Mouse (Mus musculus): Measurements from ENCODE around the gene Prkaca. TPM values are rescaled to one million over a fixed set of nuclear protein-coding genes. Genes with fewer than 3 reads are reported as not detected.

Prkaca gene
- polyA plus RNA-seq, 1 experiment from 2014 or later: 157 TPM

DNA sequence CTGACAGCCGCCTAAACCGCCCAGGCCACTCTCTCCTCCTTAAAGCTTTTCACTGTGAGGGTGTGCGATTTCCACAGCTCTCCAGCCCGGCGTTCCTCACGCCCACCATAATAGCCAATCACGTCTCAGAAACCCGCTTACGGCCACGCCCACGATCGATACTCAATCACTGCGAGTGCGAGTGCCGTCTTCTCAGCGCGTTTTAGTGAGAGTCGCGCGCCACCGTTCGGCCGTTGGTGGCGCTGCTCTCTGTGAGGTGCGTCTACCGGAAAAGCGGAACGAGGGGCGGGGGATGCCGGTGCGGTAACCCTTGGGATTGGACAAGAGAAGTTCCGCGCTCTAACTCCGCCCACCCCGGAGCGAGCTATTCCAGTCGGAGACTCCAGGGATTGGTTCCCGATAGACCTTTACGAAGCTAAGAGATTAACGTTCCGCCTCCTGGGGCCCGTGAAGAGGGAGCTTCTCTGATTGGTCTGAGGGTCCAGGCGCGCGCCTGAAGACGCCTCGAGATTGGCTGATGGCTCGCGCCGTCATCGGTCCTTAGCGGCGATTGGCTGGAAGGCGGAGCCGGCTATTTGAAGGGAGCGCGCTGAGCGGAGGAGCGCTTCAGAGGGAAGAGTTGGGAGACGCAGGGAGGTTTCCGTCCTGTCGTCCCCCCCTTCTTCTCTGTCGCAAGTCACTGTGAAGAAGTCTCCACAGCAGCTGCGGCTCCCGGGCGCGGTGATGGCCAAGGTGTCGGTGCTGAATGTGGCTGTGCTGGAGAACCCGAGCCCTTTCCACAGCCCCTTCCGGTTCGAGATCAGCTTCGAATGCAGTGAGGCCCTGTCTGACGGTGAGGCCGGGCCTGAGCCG lies 17.5 kb upstream of the Prkaca start, which contains the start of the genes Gm10644 and Asf1b:
TSS of gene Gm10644 (minus strand) at position 100 of the 852 bp plus-strand sequence.
TSS of gene Asf1b (plus strand) at position 402 of the 852 bp plus-strand sequence.
- Histone ChIP-seq H3K36me3 (no peaks in the 10 kb centered on the region), H3K27me3 (ENCODE audit: insufficient read depth, poor library complexity, severe bottlenecking) (no peaks in the 10 kb centered on the region), H3K4me1 (peaks cover 20% of the 10 kb centered on the region), H3K9me3 (no peaks in the 10 kb centered on the region), H3K27ac (peak within 1 kb of the TSS; percentile 86), H3K4me3 (peak within 1 kb of the TSS; percentile 82)
- under 1% methylated on average over 75 of the region's 75 CpGs for WGBS
- peak; percentile 99 for DNase-seq (ENCODE audit: low spot score)

DNA sequence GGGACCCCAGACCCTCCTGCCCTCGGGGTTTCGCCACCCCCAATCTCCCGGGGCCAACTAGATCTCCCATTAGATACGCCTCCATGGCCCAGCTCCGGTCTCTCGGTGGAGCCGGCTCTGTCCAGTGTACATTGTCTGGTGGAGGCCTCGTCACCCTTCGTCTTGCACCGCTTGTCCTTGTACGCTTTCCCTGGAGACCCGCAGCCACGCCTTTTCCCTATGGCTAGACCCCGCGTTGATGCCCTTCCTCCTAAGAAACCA lies 16.9 kb upstream of the Prkaca start:
- WGBS: 3% methylated on average over 15 of the region's 15 CpGs
- Histone ChIP-seq H3K4me3 (peak overlapping the region; percentile 82), H3K27ac (peak overlapping the region; percentile 86), H3K27me3 (ENCODE audit: insufficient read depth, poor library complexity, severe bottlenecking) (no peaks in the 10 kb centered on the region), H3K9me3 (no peaks in the 10 kb centered on the region), H3K4me1 (peaks cover 20% of the 10 kb centered on the region), H3K36me3 (no peaks in the 10 kb centered on the region)
- no peak for DNase-seq (ENCODE audit: low spot score)

DNA sequence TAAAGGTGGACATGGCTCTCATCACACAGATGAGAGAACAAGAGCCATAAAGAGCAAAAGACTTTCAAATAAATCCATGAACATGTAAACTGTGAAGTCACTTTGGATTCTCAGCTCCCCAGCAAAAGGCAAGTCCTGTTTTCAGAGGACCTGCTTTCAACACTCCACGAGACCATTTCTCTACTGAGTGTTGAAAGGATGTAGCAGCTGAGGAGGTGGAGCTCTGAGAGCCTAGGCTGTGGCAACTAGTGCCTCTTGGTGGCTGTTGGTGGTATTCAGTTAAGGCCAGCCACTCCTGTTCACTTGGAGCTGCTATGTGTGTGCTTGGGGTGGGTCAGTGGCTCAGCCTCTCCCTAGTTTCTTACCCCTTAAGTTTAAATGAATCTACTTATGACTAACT lies 16.0 kb upstream of the Prkaca start:
- no peaks in the 10 kb centered on the region for H3K9me3 ChIP-seq
- H3K4me3 ChIP-seq: peak overlapping the region; percentile 82
- no peak for DNase-seq (ENCODE audit: low spot score)
- H3K27ac ChIP-seq: no peak overlapping the region
- no peaks in the 10 kb centered on the region for H3K36me3 ChIP-seq
- peaks cover 20% of the 10 kb centered on the region for H3K4me1 ChIP-seq
- no peaks in the 10 kb centered on the region for H3K27me3 ChIP-seq (ENCODE audit: insufficient read depth, poor library complexity, severe bottlenecking)
- 17% methylated on average over 1 of the region's 1 CpGs for WGBS

DNA sequence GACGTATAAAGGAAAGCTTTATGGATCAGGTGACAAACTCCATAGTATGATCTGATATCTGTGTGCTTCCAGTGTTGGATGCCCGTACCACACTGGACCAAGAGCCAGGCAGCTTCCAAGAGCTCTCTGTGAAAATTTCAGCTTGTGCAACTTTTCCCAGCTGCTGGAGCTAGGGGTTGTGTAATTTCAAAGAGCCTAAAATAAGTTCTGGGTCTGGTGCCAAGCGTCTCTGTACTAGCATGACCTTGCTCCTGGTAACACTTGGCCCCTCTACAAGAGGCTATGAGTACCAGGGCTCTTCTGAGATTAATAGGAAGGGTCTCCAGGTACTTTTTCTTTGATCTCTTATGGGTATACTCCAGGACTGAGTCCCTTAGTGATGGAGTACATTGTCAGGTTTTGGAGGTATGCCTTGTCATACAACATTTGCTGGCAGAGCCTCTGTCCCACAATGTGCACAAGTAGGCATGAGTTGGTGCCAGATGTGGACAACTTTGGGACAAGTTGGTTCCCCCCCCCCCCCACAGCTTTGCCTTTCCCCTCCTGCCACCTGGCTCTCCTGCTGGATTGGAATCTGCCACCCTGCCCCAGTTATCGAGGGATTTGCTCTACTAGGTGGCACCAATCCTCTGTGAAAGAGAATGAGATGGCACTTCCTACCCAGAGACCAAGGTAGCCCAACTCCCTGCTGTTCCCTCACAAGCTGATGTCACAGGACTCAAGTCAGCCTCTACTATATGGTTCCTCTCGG lies 8.6 kb upstream of the Prkaca start:
- H3K36me3 ChIP-seq: peaks cover 45% of the 10 kb centered on the region
- no peaks in the 10 kb centered on the region for H3K9me3 ChIP-seq
- no peaks in the 10 kb centered on the region for H3K4me1 ChIP-seq
- no peak overlapping the region for H3K27ac ChIP-seq
- DNase-seq (ENCODE audit: low spot score): no peak
- H3K4me3 ChIP-seq: no peak overlapping the region
- H3K27me3 ChIP-seq (ENCODE audit: insufficient read depth, poor library complexity, severe bottlenecking): no peaks in the 10 kb centered on the region
- 87% methylated on average over 5 of the region's 5 CpGs for WGBS

DNA sequence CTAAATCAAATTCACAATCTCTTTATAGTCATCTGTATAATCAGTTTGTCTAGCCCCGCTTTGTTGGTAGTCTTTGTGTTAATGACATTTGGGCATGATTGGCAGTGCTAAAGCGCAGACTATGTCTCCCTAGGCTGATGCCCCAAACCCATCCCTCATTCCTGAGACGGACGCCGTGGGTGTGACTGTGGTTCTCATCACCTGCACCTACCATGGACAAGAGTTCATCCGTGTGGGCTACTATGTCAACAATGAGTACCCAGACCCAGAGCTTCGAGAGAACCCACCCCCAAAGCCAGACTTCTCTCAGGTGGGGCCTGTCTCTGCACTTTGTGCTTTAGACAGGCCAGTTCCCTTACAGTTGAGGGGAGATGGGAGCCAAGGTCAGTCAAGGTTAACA lies 5.1 kb upstream of the Prkaca start:
- peaks cover 11% of the 10 kb centered on the region for H3K4me1 ChIP-seq
- no peak for DNase-seq (ENCODE audit: low spot score)
- 91% methylated on average over 7 of the region's 7 CpGs for WGBS
- H3K9me3 ChIP-seq: no peaks in the 10 kb centered on the region
- peaks cover 55% of the 10 kb centered on the region for H3K36me3 ChIP-seq
- no peaks in the 10 kb centered on the region for H3K27me3 ChIP-seq (ENCODE audit: insufficient read depth, poor library complexity, severe bottlenecking)
- H3K27ac ChIP-seq: no peak overlapping the region
- H3K4me3 ChIP-seq: no peak overlapping the region

DNA sequence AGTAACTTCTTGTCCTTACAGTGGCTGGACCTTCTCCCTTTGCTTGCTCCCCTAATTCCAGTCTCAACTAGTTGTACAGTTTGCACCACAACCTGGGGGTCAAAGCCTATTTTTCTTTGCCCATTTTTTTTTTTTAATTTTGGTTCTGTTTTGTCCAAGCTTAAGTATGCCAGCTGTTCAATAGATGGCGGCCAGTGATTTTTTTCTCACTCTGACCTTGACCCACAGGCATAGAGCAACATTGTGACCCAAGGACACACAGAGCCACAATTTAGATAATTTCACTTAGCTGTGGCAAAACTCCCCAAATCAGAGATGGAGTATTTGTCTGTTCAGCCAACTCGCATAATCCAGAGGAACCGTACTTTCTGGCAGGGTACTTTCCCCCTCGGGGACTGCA lies 1.7 kb upstream of the Prkaca start:
- no peak for DNase-seq (ENCODE audit: low spot score)
- 89% methylated on average over 4 of the region's 4 CpGs for WGBS
- Histone ChIP-seq H3K4me3 (no peak overlapping the region), H3K27ac (no peak overlapping the region), H3K36me3 (peaks cover 37% of the 10 kb centered on the region), H3K27me3 (ENCODE audit: insufficient read depth, poor library complexity, severe bottlenecking) (no peaks in the 10 kb centered on the region), H3K4me1 (peaks cover 29% of the 10 kb centered on the region), H3K9me3 (no peaks in the 10 kb centered on the region)

DNA sequence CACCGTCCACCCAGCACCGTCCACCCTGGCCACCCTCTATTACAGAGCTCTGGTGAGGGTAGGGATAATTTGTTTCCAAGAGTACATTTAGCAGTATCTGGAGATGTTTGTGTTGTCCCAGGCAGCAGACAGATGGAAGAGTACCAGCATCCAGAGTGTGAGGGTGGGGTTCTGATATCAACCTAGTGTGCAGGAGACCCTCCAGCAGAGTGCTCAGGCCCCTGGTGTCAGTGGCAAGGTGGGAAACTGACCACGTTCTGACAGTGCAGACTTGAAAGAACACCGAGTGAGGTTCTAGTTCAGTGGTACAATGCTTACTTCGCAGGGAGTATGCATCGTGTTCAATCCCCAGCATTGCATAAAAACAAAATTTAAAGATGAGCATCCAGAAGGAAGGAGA lies 1.1 kb upstream of the Prkaca start:
- peaks cover 34% of the 10 kb centered on the region for H3K4me1 ChIP-seq
- H3K9me3 ChIP-seq: no peaks in the 10 kb centered on the region
- no peak for DNase-seq (ENCODE audit: low spot score)
- peak overlapping the region; percentile 94 for H3K4me3 ChIP-seq
- WGBS: 71% methylated on average over 6 of the region's 6 CpGs
- peak overlapping the region; percentile 94; the same call in 1 of the 2 replicates for H3K27ac ChIP-seq
- H3K27me3 ChIP-seq (ENCODE audit: insufficient read depth, poor library complexity, severe bottlenecking): no peaks in the 10 kb centered on the region
- peaks cover 34% of the 10 kb centered on the region for H3K36me3 ChIP-seq

DNA sequence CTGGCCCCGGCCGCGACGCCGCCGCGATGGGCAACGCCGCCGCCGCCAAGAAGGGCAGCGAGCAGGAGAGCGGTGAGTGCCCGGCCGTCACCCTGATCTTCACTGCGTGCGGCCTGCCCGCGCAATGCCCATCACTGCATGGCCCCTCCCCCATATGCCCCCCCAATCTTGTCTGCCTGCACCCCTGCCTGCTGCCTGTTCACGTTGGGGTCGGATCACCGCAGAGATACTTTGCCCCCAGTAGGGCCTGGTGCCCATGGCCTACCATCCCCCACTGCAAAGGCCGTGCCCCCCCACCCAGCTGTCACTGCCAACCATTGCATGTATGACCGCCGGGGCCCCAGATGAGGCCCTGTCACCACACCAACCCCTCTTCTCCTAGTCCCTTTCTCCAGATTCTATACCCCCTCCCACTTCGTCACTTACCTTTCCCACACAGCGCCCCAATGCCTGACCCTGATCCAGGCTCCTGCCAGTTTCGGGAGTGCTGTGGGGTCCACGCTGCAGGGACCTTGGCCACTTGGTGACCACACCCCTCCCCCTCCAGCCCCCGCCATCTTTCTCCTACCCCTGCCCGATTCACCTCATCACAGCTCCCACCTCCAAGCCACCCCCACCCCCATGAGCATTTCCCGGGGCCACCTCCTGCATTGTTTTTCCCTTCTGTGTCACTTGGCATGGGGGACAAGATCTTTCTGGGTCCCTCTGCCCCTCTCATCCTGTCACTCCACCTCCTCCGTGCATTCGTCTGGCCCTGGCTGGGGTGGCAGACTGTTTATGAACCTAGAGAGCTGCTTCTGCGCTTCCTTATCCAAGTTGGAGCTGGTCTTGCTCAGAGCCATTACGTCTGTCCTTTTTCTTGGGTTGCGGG lies 603 bp downstream of the Prkaca start:
- Histone ChIP-seq H3K27me3 (ENCODE audit: insufficient read depth, poor library complexity, severe bottlenecking) (no peaks in the 10 kb centered on the region), H3K27ac (peak overlapping the region; percentile 94), H3K9me3 (no peaks in the 10 kb centered on the region), H3K36me3 (peaks cover 20% of the 10 kb centered on the region), H3K4me1 (peaks cover 51% of the 10 kb centered on the region), H3K4me3 (peak overlapping the region; percentile 94)
- DNase-seq (ENCODE audit: low spot score): no peak
- 2% methylated on average over 36 of the region's 37 CpGs for WGBS

DNA sequence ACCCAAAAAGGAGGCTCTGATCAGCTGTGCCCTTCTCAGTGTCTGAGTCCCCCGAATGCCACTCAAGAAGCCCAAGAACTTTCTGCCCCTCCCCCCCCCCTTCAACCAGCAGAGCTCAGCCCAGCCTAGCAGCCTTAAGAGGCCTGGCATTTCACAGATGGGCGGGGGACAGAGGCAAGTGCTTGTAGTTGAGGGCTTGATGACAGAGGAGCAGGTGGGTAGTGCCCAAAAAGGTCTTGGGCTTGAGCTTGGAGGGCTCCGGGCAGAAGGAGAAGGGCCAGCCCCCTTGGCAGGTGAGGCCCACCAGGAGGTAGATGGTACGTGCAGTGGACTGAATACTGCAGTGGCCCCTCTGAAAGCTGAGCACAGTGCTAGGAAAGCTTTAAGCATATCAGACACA lies 1.7 kb downstream of the Prkaca start:
- no peak for DNase-seq (ENCODE audit: low spot score)
- H3K4me1 ChIP-seq: peaks cover 61% of the 10 kb centered on the region
- H3K27ac ChIP-seq: peak overlapping the region; percentile 23; the same call in 1 of the 2 replicates
- no peaks in the 10 kb centered on the region for H3K27me3 ChIP-seq (ENCODE audit: insufficient read depth, poor library complexity, severe bottlenecking)
- H3K9me3 ChIP-seq: no peaks in the 10 kb centered on the region
- peak overlapping the region; percentile 94 for H3K4me3 ChIP-seq
- peaks cover 17% of the 10 kb centered on the region for H3K36me3 ChIP-seq
- WGBS: 59% methylated on average over 4 of the region's 4 CpGs

DNA sequence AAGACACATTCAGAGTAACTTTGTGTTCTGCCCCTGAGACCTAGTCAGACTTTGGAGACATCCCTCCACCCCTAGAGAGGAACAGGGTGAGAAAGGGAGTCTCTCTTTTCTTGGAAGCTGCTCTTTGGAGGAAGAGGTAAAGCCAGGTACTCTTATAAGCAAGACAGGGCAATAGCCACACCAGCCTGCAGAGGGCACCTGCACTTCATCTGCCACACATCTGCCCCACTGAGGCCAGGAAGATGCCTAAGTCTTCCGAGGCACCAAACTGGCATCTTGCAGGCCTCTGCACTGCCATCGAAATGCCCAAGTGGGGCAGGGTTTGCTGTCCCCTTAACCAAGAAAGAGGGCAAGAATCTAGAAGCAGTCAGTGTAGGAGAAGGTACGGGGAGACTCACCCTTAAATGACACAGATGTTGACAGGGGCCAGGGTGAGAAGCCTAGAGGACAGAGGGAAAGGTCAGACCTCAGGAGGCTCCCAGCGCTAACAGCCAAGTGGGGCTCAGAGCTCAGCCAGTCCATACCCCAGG lies 3.4 kb downstream of the Prkaca start:
- H3K27ac ChIP-seq: no peak overlapping the region
- H3K36me3 ChIP-seq: peaks cover 27% of the 10 kb centered on the region
- no peaks in the 10 kb centered on the region for H3K27me3 ChIP-seq (ENCODE audit: insufficient read depth, poor library complexity, severe bottlenecking)
- DNase-seq (ENCODE audit: low spot score): no peak
- 84% methylated on average over 4 of the region's 4 CpGs for WGBS
- H3K4me3 ChIP-seq: no peak overlapping the region
- no peaks in the 10 kb centered on the region for H3K9me3 ChIP-seq
- H3K4me1 ChIP-seq: peaks cover 75% of the 10 kb centered on the region

DNA sequence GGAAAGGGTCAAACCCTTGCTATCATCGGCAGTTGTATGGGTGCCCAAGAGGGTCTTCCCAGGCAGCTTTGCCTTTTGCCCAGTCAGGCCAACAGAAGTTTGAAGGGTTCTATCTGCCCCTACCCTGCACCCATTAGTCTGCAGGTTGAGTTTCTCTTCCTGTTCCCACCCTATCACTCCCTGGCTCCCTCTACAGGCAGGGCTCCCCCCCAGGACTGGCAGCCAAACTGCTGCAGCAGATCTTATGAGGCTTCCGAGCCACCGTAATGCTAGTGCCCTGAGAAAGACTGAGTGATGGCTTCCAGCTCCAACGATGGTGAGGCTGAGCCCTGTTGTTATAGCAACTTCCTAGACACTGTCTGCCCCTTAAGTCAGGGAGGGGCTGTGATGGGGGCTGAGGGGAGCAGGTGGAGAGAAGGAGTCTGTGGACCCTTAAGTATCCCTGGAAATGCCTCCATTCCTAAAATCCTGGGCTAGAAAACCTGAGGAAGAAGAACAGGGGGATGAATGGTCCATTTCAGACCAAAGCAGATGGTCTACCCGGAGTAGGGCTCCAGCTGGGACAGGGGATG lies 4.1 kb downstream of the Prkaca start:
- Histone ChIP-seq H3K27ac (peak overlapping the region; percentile 39; the same call in 1 of the 2 replicates), H3K36me3 (peaks cover 34% of the 10 kb centered on the region), H3K4me1 (peaks cover 69% of the 10 kb centered on the region), H3K4me3 (peak overlapping the region; percentile 20; the same call in 1 of the 2 replicates), H3K9me3 (no peaks in the 10 kb centered on the region), H3K27me3 (ENCODE audit: insufficient read depth, poor library complexity, severe bottlenecking) (no peaks in the 10 kb centered on the region)
- 85% methylated on average over 5 of the region's 5 CpGs for WGBS
- DNase-seq (ENCODE audit: low spot score): no peak

DNA sequence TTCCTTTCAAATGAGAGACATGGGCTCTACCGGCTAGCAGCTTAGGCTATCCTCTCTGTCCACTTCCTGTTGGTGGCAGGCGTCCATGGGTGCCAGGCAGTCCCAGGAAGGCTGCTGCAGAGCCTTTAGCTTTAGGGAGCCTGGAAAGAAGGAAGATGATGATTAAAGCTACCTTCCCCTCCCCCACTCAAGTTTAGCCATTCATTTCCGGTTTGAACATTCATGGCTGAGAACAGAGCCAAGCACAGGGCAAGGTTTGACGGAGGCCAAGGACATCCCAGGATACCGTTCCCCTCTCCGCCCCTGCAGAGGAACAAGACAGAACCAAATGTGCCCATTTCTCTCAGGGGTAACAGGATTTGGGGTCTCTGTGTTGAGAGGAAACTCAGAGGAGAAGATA lies 4.9 kb downstream of the Prkaca start:
- peak overlapping the region; percentile 20 for H3K4me3 ChIP-seq
- H3K4me1 ChIP-seq: peaks cover 64% of the 10 kb centered on the region
- no peaks in the 10 kb centered on the region for H3K9me3 ChIP-seq
- H3K36me3 ChIP-seq: peaks cover 41% of the 10 kb centered on the region
- 50% methylated on average over 6 of the region's 6 CpGs for WGBS
- H3K27ac ChIP-seq: peak overlapping the region; percentile 39; the same call in 1 of the 2 replicates
- no peaks in the 10 kb centered on the region for H3K27me3 ChIP-seq (ENCODE audit: insufficient read depth, poor library complexity, severe bottlenecking)
- no peak for DNase-seq (ENCODE audit: low spot score)

Data from heart, embryonic 10.5 days (tissue).